Mouse (Mus musculus): Measurements from ENCODE around the gene Ski. TPM values are rescaled to one million over a fixed set of nuclear protein-coding genes. Genes with fewer than 3 reads are reported as not detected.

Ski gene
- total RNA-seq, 2 experiments from 2014 or later = 115 to 128 TPM

- DNase-seq (ENCODE audit: low spot score in 2 of 2) = no peak
Observed at GRCm38 (mm10) chr4:155178981-155179512, 43.3 kb downstream of the Ski start.

- no peak for DNase-seq (ENCODE audit: low spot score in 2 of 2)
Observed at GRCm38 (mm10) chr4:155178274-155178673, 44.1 kb downstream of the Ski start.

- no peak for DNase-seq (ENCODE audit: low spot score in 2 of 2)
Observed at GRCm38 (mm10) chr4:155176210-155176609, 46.2 kb downstream of the Ski start.

- DNase-seq (ENCODE audit: low spot score in 2 of 2) = no peak
Observed at GRCm38 (mm10) chr4:155173822-155174785, 48.3 kb downstream of the Ski start.

- peak; percentile 59 to 66 for DNase-seq (ENCODE audit: low spot score in 2 of 2)
Observed at GRCm38 (mm10) chr4:155172909-155173821, 49.2 kb downstream of the Ski start.

- DNase-seq (ENCODE audit: low spot score in 2 of 2) = peak; percentile 56 to 75
Observed at GRCm38 (mm10) chr4:155171961-155172533, 50.3 kb downstream of the Ski start.

GRCm38 (mm10) chr4:155170614-155171212, 51.7 kb downstream of the Ski start:
- DNase-seq (ENCODE audit: low spot score in 2 of 2) = no peak

GRCm38 (mm10) chr4:155168835-155169252, 53.5 kb downstream of the Ski start:
- DNase-seq (ENCODE audit: low spot score in 2 of 2) = no peak

- no peak for DNase-seq (ENCODE audit: low spot score in 2 of 2)
Observed at GRCm38 (mm10) chr4:155165861-155166260, 56.5 kb downstream of the Ski start.

- DNase-seq (ENCODE audit: low spot score in 2 of 2) = no peak
Observed at GRCm38 (mm10) chr4:155164550-155164949, 57.8 kb downstream of the Ski start.

- DNase-seq (ENCODE audit: low spot score in 2 of 2) = no peak
Observed at GRCm38 (mm10) chr4:155163685-155164084, 58.7 kb downstream of the Ski start.

GRCm38 (mm10) chr4:155163320-155163651, 59.1 kb downstream of the Ski start:
- no peak for DNase-seq (ENCODE audit: low spot score in 2 of 2)

GRCm38 (mm10) chr4:155162433-155163319, 59.7 kb downstream of the Ski start:
- DNase-seq (ENCODE audit: low spot score in 2 of 2) = no peak

- no peak for DNase-seq (ENCODE audit: low spot score in 2 of 2)
Observed at GRCm38 (mm10) chr4:155158543-155158917, 63.9 kb downstream of the Ski start.

- no peak for DNase-seq (ENCODE audit: low spot score in 2 of 2)
Observed at GRCm38 (mm10) chr4:155157871-155158542, 64.4 kb downstream of the Ski start.

GRCm38 (mm10) chr4:155156734-155157133, 65.7 kb downstream of the Ski start:
- DNase-seq (ENCODE audit: low spot score in 2 of 2) = no peak

GRCm38 (mm10) chr4:155154986-155155385, 67.4 kb downstream of the Ski start:
- no peak for DNase-seq (ENCODE audit: low spot score in 2 of 2)

GRCm38 (mm10) chr4:155153389-155154072, 68.9 kb downstream of the Ski start:
- no peak for DNase-seq (ENCODE audit: low spot score in 2 of 2)

GRCm38 (mm10) chr4:155152476-155152875, 69.9 kb downstream of the Ski start:
- DNase-seq (ENCODE audit: low spot score in 2 of 2) = no peak
